Mouse (Mus musculus) testis, adult 2 months (tissue): ENCODE data around the gene Hdac10.

Experiments used
- CTCF ChIP-seq: fragments of 200-500 bp; IDR thresholded peaks from 2 replicates; pipeline ENCODE4 v1.5.1; 2012; ENCODE audit warnings: low read depth, mild to moderate bottlenecking, inconsistent platforms, low read length, moderate library complexity; ENCODE audit not compliant: control insufficient read depth, insufficient read depth, insufficient replicate concordance
- POLR2A ChIP-seq: fragments of 200-500 bp; IDR thresholded peaks from 2 replicates; pipeline ENCODE4 v1.6.1; 2012; ENCODE audit warnings: low read depth, mild to moderate bottlenecking, inconsistent platforms, low read length, moderate library complexity; ENCODE audit not compliant: control insufficient read depth

- TF ChIP-seq CTCF (no peak), POLR2A (no peak)
Measured at GRCm38 (mm10) chr15:89141905-89142304, 13.4 kb upstream of the Hdac10 start.
